Comparison of ENCODE assay signal across 23 mouse cellular contexts in the genomic region with DNA sequence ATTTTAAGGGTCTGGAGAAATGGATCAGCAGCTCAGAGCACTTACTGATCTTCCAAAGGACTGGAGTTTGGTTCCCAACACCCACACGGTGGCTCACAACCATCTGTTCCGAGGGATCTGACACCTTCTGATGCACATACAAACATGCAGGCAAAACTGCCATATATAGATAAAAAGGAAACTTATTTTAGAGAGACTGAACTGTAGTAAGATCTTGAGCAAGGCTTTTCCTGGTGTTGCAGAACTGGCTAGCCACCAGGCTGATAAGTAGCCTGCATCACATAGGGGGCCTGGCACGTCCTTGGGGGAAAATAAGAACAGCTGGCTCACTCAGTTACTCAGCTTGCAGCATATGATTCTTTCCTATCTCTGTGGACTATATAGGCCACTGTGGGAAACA. TPM values are rescaled to one million over a fixed set of nuclear protein-coding genes. Genes with fewer than 3 reads are reported as not detected.
DNase-seq lines count a peak whose midpoint lies in the region; ATAC-seq and TF ChIP-seq lines count a peak whose summit lies in the region.
"Had no signal": no experiment of that assay in that cellular context is flagged by ENCODE, and none has a peak within 500 bp of the region (broad histone marks: within the 10 kb centered on the region; RNA-seq: fewer than 3 reads in every experiment).

No protein-coding gene starts in this region.

- ATAC-seq in megakaryocyte, adult 5-6 weeks (ENCODE audit: poor library complexity, severe bottlenecking): peak; percentile 75
- ATAC-seq in midbrain, postnatal 0 days (ENCODE audit: low FRiP score): no peak
- no peak for ATAC-seq in hindbrain, embryonic 14.5 days (ENCODE audit: low FRiP score)
- ATAC-seq: forebrain, embryonic 13.5 days had no signal

- no peak overlapping the region for H3K27ac ChIP-seq in hindbrain, embryonic 10.5 days
- no peak overlapping the region for H3K27ac ChIP-seq in midbrain, postnatal 0 days (ENCODE audit: low read depth, low read length)
- no peak overlapping the region for H3K27ac ChIP-seq in hindbrain, embryonic 14.5 days
- H3K27ac ChIP-seq: embryonic facial prominence, embryonic 10.5 days; forebrain, embryonic 13.5 days; heart, embryonic 10.5 days; hindbrain, embryonic 13.5 days; liver, embryonic 14.5 days; lung, embryonic 15.5 days had no signal

- H3K4me3 ChIP-seq in hindbrain, embryonic 10.5 days: no peak overlapping the region
- no peak overlapping the region for H3K4me3 ChIP-seq in midbrain, postnatal 0 days (ENCODE audit: low read depth, low read length)
- H3K4me3 ChIP-seq in hindbrain, embryonic 14.5 days (replicated peaks; ENCODE audit: low read length): no peak overlapping the region
- H3K4me3 ChIP-seq: embryonic facial prominence, embryonic 10.5 days; forebrain, embryonic 13.5 days; heart, embryonic 10.5 days; hindbrain, embryonic 13.5 days; lung, embryonic 15.5 days; megakaryocyte, embryonic 14.5 days had no signal

- no peak for TF ChIP-seq CTCF in midbrain, postnatal 0 days (IDR thresholded peaks at IDR 0.05)

- no peaks in the 10 kb centered on the region for H3K36me3 ChIP-seq in hindbrain, embryonic 10.5 days
- no peaks in the 10 kb centered on the region for H3K36me3 ChIP-seq in midbrain, postnatal 0 days (ENCODE audit: insufficient read depth, low read length)
- H3K36me3 ChIP-seq in hindbrain, embryonic 14.5 days (replicated peaks; ENCODE audit: control insufficient read depth, insufficient read depth): no peaks in the 10 kb centered on the region
- H3K36me3 ChIP-seq: embryonic facial prominence, embryonic 10.5 days; heart, embryonic 10.5 days; hindbrain, embryonic 13.5 days; lung, embryonic 15.5 days had no signal

- 75% methylated on average over 3 of the region's 3 CpGs for WGBS in hindbrain, embryonic 10.5 days
- 66% methylated on average over 3 of the region's 3 CpGs for WGBS in midbrain, postnatal 0 days
- WGBS in hindbrain, embryonic 14.5 days: 79% methylated on average over 3 of the region's 3 CpGs

- no peaks in the 10 kb centered on the region for H3K4me1 ChIP-seq in hindbrain, embryonic 10.5 days (replicated peaks)
- no peaks in the 10 kb centered on the region for H3K4me1 ChIP-seq in midbrain, postnatal 0 days (ENCODE audit: insufficient read depth, low read length)
- no peaks in the 10 kb centered on the region for H3K4me1 ChIP-seq in hindbrain, embryonic 14.5 days (replicated peaks; ENCODE audit: control insufficient read depth, insufficient read depth, low read length)
- H3K4me1 ChIP-seq: embryonic facial prominence, embryonic 10.5 days; forebrain, embryonic 13.5 days; heart, embryonic 10.5 days; lung, embryonic 15.5 days had no signal

- H3K27me3 ChIP-seq in hindbrain, embryonic 10.5 days (ENCODE audit: insufficient read depth, poor library complexity, severe bottlenecking): no peaks in the 10 kb centered on the region
- H3K27me3 ChIP-seq in midbrain, postnatal 0 days (ENCODE audit: insufficient read depth, low read length): no peaks in the 10 kb centered on the region
- H3K27me3 ChIP-seq in hindbrain, embryonic 14.5 days (ENCODE audit: control insufficient read depth, insufficient read depth, low read length): no peaks in the 10 kb centered on the region
- H3K27me3 ChIP-seq: CH12.LX; forebrain, embryonic 13.5 days; hindbrain, embryonic 13.5 days; lung, embryonic 15.5 days had no signal

- no peaks in the 10 kb centered on the region for H3K9me3 ChIP-seq in hindbrain, embryonic 10.5 days
- H3K9me3 ChIP-seq in midbrain, postnatal 0 days (ENCODE audit: low read length): no peaks in the 10 kb centered on the region
- no peaks in the 10 kb centered on the region for H3K9me3 ChIP-seq in hindbrain, embryonic 14.5 days (ENCODE audit: control insufficient read depth, low read length)
- H3K9me3 ChIP-seq: embryonic facial prominence, embryonic 10.5 days; forebrain, embryonic 13.5 days; heart, embryonic 10.5 days; hindbrain, embryonic 13.5 days; lung, embryonic 15.5 days had no signal

- DNase-seq in layer of hippocampus, adult 18-20 months (ENCODE audit: low spot score in 2 of 2): peak; percentile 52 to 74
- DNase-seq in layer of hippocampus, postnatal 10 days (ENCODE audit: low spot score in 2 of 2): no peak
- peak; percentile 69 for DNase-seq in right cerebral cortex, adult 18-20 months
- no peak for DNase-seq in right cerebral cortex, postnatal 4 days
- DNase-seq in hindbrain, embryonic 10.5 days (ENCODE audit: low spot score): no peak
- DNase-seq in midbrain, postnatal 0 days (ENCODE audit: low spot score): no peak
- DNase-seq in hindbrain, embryonic 14.5 days (ENCODE audit: low spot score): no peak
- DNase-seq: adrenal gland, postnatal 36 days; cerebellum, adult 2 months; cerebellum, postnatal 36 days; kidney, adult 9 months; kidney, postnatal 25 days; thymus, adult 18-20 months; thymus, postnatal 4 days had no signal

- H3K4me2 ChIP-seq in midbrain, postnatal 0 days (ENCODE audit: low read depth, low read length, poor library complexity, severe bottlenecking): no peak overlapping the region
- H3K4me2 ChIP-seq in hindbrain, embryonic 14.5 days (replicated peaks): no peak overlapping the region
- H3K4me2 ChIP-seq: forebrain, embryonic 13.5 days; hindbrain, embryonic 13.5 days; lung, embryonic 15.5 days had no signal

- no peak overlapping the region for H3K9ac ChIP-seq in midbrain, postnatal 0 days (replicated peaks; ENCODE audit: low read length, poor library complexity, severe bottlenecking)
- no peak overlapping the region for H3K9ac ChIP-seq in hindbrain, embryonic 14.5 days
- H3K9ac ChIP-seq: forebrain, embryonic 13.5 days; hindbrain, embryonic 13.5 days; liver, embryonic 14.5 days; lung, embryonic 15.5 days had no signal

RNA-seq across cellular contexts. Expression of gene Hectd2, which starts 58.9 kb away (rescaled TPM):
- 10 to 100 TPM; 33.8 to 38.8 TPM for total RNA-seq in layer of hippocampus, adult 18-20 months (2021)
- 10 to 100 TPM; 37.0 to 39.4 TPM for total RNA-seq in layer of hippocampus, postnatal 10 days (2021)
- total RNA-seq in megakaryocyte, adult 5-6 weeks (2015): 0.87 and 1.0 TPM in 2 replicates
- total RNA-seq in megakaryocyte, adult 5-6 weeks (2017): 0.61 and 0.70 TPM in 2 replicates
- 4.7 and 7.4 TPM in 2 replicates for polyA plus RNA-seq in hindbrain, embryonic 10.5 days (2016; fragmentation: Nextera tagmentation; extraction: Ambion mirVana)
- total RNA-seq in midbrain, postnatal 0 days (2014; rRNA removed): 31.2 and 31.7 TPM in 2 replicates
- polyA plus RNA-seq in midbrain, postnatal 0 days (2015; fragmentation: Nextera tagmentation; extraction: Ambion mirVana): 6.1 and 8.1 TPM in 2 replicates
- 17.7 TPM in 2 replicates for polyA plus RNA-seq in hindbrain, embryonic 14.5 days (2014; fragmentation: Nextera tagmentation; extraction: Ambion mirVana)

Comparison
In these comparisons a context has a peak if more than half of its experiments do, and no peak if none do; other contexts are left out.
1. DNase-seq: peak in layer of hippocampus, adult 18-20 months (2 of 2) and right cerebral cortex, adult 18-20 months (single experiment); none in layer of hippocampus, postnatal 10 days (0 of 2), right cerebral cortex, postnatal 4 days (single experiment), hindbrain, embryonic 10.5 days (single experiment), midbrain, postnatal 0 days (single experiment) and hindbrain, embryonic 14.5 days (single experiment).
2. RNA of gene Hectd2, which starts 58.9 kb away (total RNA-seq): 37.0 to 39.4 TPM in layer of hippocampus, postnatal 10 days, 33.8 to 38.8 TPM in layer of hippocampus, adult 18-20 months and 31.2 to 31.7 TPM in midbrain, postnatal 0 days; 0.61 to 1.0 TPM in megakaryocyte, adult 5-6 weeks; every median in the first group is over 10 times any median in the second.